Mouse (Mus musculus): ENCODE measurements around the gene Postn. TPM values are rescaled to one million over a fixed set of nuclear protein-coding genes. Genes with fewer than 3 reads are reported as not detected.

The Postn gene
- polyA plus RNA-seq, 1 experiment: not detected

GRCm38 (mm10) chr3:54412885-54413583 lies 52.1 kb downstream of the Postn start:
- H3K27ac ChIP-seq (ENCODE audit: insufficient read depth, low read depth, low read length): no peak overlapping the region
- no peak overlapping the region for H3K4me3 ChIP-seq (ENCODE audit: insufficient read depth, low read depth, low read length)
- TF ChIP-seq CTCF (IDR thresholded peaks at IDR 0.05; ENCODE audit: insufficient read depth, low read depth, low read length) (no peak), POLR2A (IDR thresholded peaks at IDR 0.05; ENCODE audit: insufficient read depth, low read depth, low read length) (no peak)
- WGBS: 77% methylated on average over 7 of the region's 7 CpGs
- 0 out of 2 replicates have a peak, but pooled peaks cover 2% of the 10 kb centered on the region for H3K4me1 ChIP-seq (ENCODE audit: control insufficient read depth, insufficient read depth, low read length)

- Histone ChIP-seq H3K4me1 (ENCODE audit: control insufficient read depth, insufficient read depth, low read length) (0 out of 2 replicates have a peak, but pooled peaks cover 2% of the 10 kb centered on the region), H3K27ac (ENCODE audit: insufficient read depth, low read depth, low read length) (no peak overlapping the region), H3K4me3 (ENCODE audit: insufficient read depth, low read depth, low read length) (no peak overlapping the region)
- no peak for TF ChIP-seq POLR2A (IDR thresholded peaks at IDR 0.05; ENCODE audit: insufficient read depth, low read depth, low read length)
- no peak for TF ChIP-seq CTCF (IDR thresholded peaks at IDR 0.05; ENCODE audit: insufficient read depth, low read depth, low read length)
- WGBS: 83% methylated on average over 1 of the region's 1 CpGs
Measured at GRCm38 (mm10) chr3:54413584-54413897, 52.6 kb downstream of the Postn start.

DNA sequence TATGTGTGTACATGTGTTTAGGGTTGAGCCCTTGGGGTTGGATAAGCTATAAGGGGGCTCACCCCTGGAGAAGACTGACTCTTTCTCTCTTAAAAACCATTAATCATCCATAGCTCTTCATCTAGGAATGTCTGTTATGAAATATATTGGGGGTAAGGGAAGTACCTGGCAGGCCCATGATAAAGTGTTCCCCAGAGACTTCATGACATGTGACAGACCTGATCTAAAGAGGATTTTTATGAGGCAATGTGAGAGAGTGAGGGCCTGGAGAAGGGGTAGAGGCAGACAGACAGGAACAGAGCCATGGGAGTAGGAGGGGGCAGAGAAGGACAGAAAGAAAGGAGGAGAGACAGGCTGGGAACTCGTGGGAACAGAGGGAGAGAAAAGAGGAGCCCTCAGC lies 53.5 kb downstream of the Postn start:
- no peak overlapping the region for H3K4me3 ChIP-seq (ENCODE audit: insufficient read depth, low read depth, low read length)

DNA sequence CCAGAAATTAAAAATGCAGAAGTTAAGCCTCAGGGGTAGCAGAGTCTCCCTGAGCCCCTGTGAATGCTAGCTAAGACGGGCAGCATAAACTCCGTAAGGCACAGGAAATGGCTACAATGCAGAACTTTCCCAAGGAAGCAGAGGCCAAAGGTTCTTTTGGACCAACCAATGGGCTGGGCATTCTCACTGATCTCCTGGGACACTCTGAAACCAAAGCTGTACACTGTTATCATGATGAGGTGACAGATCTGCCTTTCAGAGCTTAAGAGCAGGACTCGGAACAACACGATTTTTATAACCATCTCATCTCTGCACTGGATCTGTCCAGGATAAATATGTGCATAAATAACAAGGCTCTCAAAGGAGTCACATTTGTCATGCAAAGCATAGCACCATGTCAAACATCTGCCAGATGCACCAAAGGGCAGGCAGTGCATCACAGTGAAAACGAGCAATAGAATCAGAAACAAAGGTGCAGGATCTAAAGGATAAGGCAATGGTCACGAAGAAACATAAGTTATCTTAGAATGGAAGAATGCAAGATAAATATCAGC lies 57.0 kb downstream of the Postn start:
- 55% methylated on average over 6 of the region's 6 CpGs for WGBS
- TF ChIP-seq POLR2A (IDR thresholded peaks at IDR 0.05; ENCODE audit: insufficient read depth, low read depth, low read length): no peak
- TF ChIP-seq CTCF (IDR thresholded peaks at IDR 0.05; ENCODE audit: insufficient read depth, low read depth, low read length): no peak
- Histone ChIP-seq H3K27ac (ENCODE audit: insufficient read depth, low read depth, low read length) (peak overlapping the region; percentile 46), H3K4me1 (ENCODE audit: control insufficient read depth, insufficient read depth, low read length) (0 out of 2 replicates have a peak, but pooled peaks cover 2% of the 10 kb centered on the region), H3K4me3 (ENCODE audit: insufficient read depth, low read depth, low read length) (no peak overlapping the region)

More for the DNA sequence above, 53.5 kb downstream of the Postn start:
- Histone ChIP-seq H3K27ac (ENCODE audit: insufficient read depth, low read depth, low read length) (no peak overlapping the region), H3K4me1 (ENCODE audit: control insufficient read depth, insufficient read depth, low read length) (0 out of 2 replicates have a peak, but pooled peaks cover 2% of the 10 kb centered on the region)
- TF ChIP-seq POLR2A (IDR thresholded peaks at IDR 0.05; ENCODE audit: insufficient read depth, low read depth, low read length) (no peak), CTCF (IDR thresholded peaks at IDR 0.05; ENCODE audit: insufficient read depth, low read depth, low read length) (no peak)
- WGBS: 79% methylated on average over 1 of the region's 1 CpGs

- 49% methylated on average over 10 of the region's 10 CpGs for WGBS
- TF ChIP-seq POLR2A (IDR thresholded peaks at IDR 0.05; ENCODE audit: insufficient read depth, low read depth, low read length): no peak
- no peak for TF ChIP-seq CTCF (IDR thresholded peaks at IDR 0.05; ENCODE audit: insufficient read depth, low read depth, low read length)
- Histone ChIP-seq H3K4me1 (ENCODE audit: control insufficient read depth, insufficient read depth, low read length) (0 out of 2 replicates have a peak, but pooled peaks cover 2% of the 10 kb centered on the region), H3K27ac (ENCODE audit: insufficient read depth, low read depth, low read length) (peak overlapping the region; percentile 36; the same call in 1 of the 2 replicates), H3K4me3 (ENCODE audit: insufficient read depth, low read depth, low read length) (no peak overlapping the region)
Measured at GRCm38 (mm10) chr3:54420189-54420928, 59.5 kb downstream of the Postn start.

GRCm38 (mm10) chr3:54420983-54421382 lies 60.1 kb downstream of the Postn start:
- Histone ChIP-seq H3K4me3 (ENCODE audit: insufficient read depth, low read depth, low read length) (no peak overlapping the region), H3K4me1 (ENCODE audit: control insufficient read depth, insufficient read depth, low read length) (0 out of 2 replicates have a peak, but pooled peaks cover 2% of the 10 kb centered on the region), H3K27ac (ENCODE audit: insufficient read depth, low read depth, low read length) (0 out of 2 replicates have a peak overlapping the region, but pooled peaks have one; percentile 36)
- TF ChIP-seq CTCF (IDR thresholded peaks at IDR 0.05; ENCODE audit: insufficient read depth, low read depth, low read length) (no peak), POLR2A (IDR thresholded peaks at IDR 0.05; ENCODE audit: insufficient read depth, low read depth, low read length) (no peak)
- 85% methylated on average over 6 of the region's 6 CpGs for WGBS

GRCm38 (mm10) chr3:54421666-54422065 lies 60.8 kb downstream of the Postn start:
- Histone ChIP-seq H3K27ac (ENCODE audit: insufficient read depth, low read depth, low read length) (no peak overlapping the region), H3K4me1 (ENCODE audit: control insufficient read depth, insufficient read depth, low read length) (0 out of 2 replicates have a peak, but pooled peaks cover 2% of the 10 kb centered on the region), H3K4me3 (ENCODE audit: insufficient read depth, low read depth, low read length) (no peak overlapping the region)
- TF ChIP-seq CTCF (IDR thresholded peaks at IDR 0.05; ENCODE audit: insufficient read depth, low read depth, low read length) (no peak), POLR2A (IDR thresholded peaks at IDR 0.05; ENCODE audit: insufficient read depth, low read depth, low read length) (no peak)
- WGBS: 95% methylated on average over 2 of the region's 2 CpGs

- TF ChIP-seq POLR2A (IDR thresholded peaks at IDR 0.05; ENCODE audit: insufficient read depth, low read depth, low read length) (no peak), CTCF (IDR thresholded peaks at IDR 0.05; ENCODE audit: insufficient read depth, low read depth, low read length) (no peak)
- WGBS: 37% methylated on average over 4 of the region's 4 CpGs
- Histone ChIP-seq H3K4me3 (ENCODE audit: insufficient read depth, low read depth, low read length) (no peak overlapping the region), H3K27ac (ENCODE audit: insufficient read depth, low read depth, low read length) (peak overlapping the region; percentile 82; the same call in 1 of the 2 replicates), H3K4me1 (ENCODE audit: control insufficient read depth, insufficient read depth, low read length) (no peaks in the 10 kb centered on the region)
Measured at GRCm38 (mm10) chr3:54424146-54424545, 63.2 kb downstream of the Postn start.

DNA sequence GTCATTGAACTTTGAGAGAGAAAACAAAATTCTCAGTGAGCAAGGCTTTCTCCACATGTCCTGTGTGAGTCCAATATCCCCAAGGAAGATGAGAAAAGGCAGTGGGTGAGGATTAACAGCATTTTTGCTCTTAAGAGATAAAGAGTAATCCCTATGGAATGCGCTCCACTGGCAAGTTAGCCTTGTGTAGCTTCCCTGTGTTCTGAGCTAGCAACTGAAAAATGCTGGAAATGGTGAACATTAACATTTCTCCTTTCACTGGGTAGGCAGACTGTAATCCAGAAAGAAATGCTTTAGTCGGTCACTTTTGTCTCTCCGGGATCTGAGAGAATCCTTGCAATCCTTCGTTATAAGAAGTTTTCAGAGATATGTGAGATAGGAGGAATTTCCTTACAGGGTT lies 70.8 kb downstream of the Postn start:
- H3K27ac ChIP-seq (ENCODE audit: insufficient read depth, low read depth, low read length): no peak overlapping the region
- H3K4me3 ChIP-seq (ENCODE audit: insufficient read depth, low read depth, low read length): no peak overlapping the region
- H3K4me1 ChIP-seq (ENCODE audit: control insufficient read depth, insufficient read depth, low read length): no peaks in the 10 kb centered on the region
- no peak for TF ChIP-seq CTCF (IDR thresholded peaks at IDR 0.05; ENCODE audit: insufficient read depth, low read depth, low read length)
- WGBS: 92% methylated on average over 4 of the region's 4 CpGs
